Mouse (Mus musculus) kidney, embryonic 16.5 days (tissue): ENCODE measurements around the gene Gkap1. TPM values are rescaled to one million over a fixed set of nuclear protein-coding genes. Genes with fewer than 3 reads are reported as not detected.

Source experiments
- ATAC-seq: fragments of 200-750 bp; cut with Nextera tagmentation; 2 replicates; pipeline ENCODE4 v1.8.0; 2017; ENCODE audit warnings: moderate TSS enrichment; ENCODE audit not compliant: low FRiP score, low TSS enrichment
- H3K27ac ChIP-seq: fragments of 300-500 bp; sonication (generic); 2 replicates; pipeline ENCODE4 v1.5.1; 2014; ENCODE audit warnings: low read length
- H3K27me3 ChIP-seq: fragments of 300-500 bp; sonication (generic); 2 replicates; pipeline ENCODE4 v1.6.1; 2014; ENCODE audit warnings: low read length, control low read depth, mixed read lengths; ENCODE audit not compliant: insufficient read depth
- H3K36me3 ChIP-seq: fragments of 300-500 bp; sonication (generic); 2 replicates; pipeline ENCODE4 v1.6.1; 2014; ENCODE audit warnings: low read length, control low read depth, mixed read lengths; ENCODE audit not compliant: insufficient read depth
- H3K4me1 ChIP-seq: fragments of 300-500 bp; sonication (generic); 2 replicates; pipeline ENCODE4 v1.6.1; 2014; ENCODE audit warnings: low read length, control low read depth, mixed read lengths; ENCODE audit not compliant: insufficient read depth
- H3K4me2 ChIP-seq: fragments of 300-500 bp; sonication (generic); replicated peaks from 2 replicates; pipeline ENCODE4 v1.6.1; 2014; ENCODE audit warnings: low read depth, low read length
- H3K4me3 ChIP-seq: fragments of 300-500 bp; sonication (generic); 2 replicates; pipeline ENCODE4 v1.5.1; 2014; ENCODE audit warnings: mild to moderate bottlenecking, low read length
- H3K9ac ChIP-seq: fragments of 300-500 bp; sonication (generic); replicated peaks from 2 replicates; pipeline ENCODE4 v1.6.1; 2014; ENCODE audit warnings: low read length
- H3K9me3 ChIP-seq: fragments of 300-500 bp; sonication (generic); 2 replicates; pipeline ENCODE4 v1.6.1; 2016; ENCODE audit warnings: low read length, control low read depth
- WGBS: fragments of 180-500 bp; shearing (Covaris S2); extraction: QIAGEN DNeasy Blood & Tissue Kit; methylation state at CpG from one replicate; pipeline ENCODE4 v1.1.7; 2014; 5-methylcytosine and 5-hydroxymethylcytosine counted together
- polyA plus RNA-seq: library from polyadenylated mRNA; unstranded; fragments of >200 nt; fragmentation: Nextera tagmentation; extraction: Ambion mirVana; gene quantifications from 2 replicates; pipeline ENCODE4 v1.2.1, GENCODE M21; 2015

Gkap1 gene
- polyA plus RNA-seq, 1 experiment from 2014 or later = 22.5 TPM

GRCm38 (mm10) chr13:58210441-58210840, 65.1 kb downstream of the Gkap1 start:
- WGBS = 73% methylated on average over 5 of the region's 5 CpGs
- H3K9ac ChIP-seq = no peak overlapping the region
- H3K27ac ChIP-seq = no peak overlapping the region
- H3K4me3 ChIP-seq = no peak overlapping the region
- H3K9me3 ChIP-seq = no peaks in the 10 kb centered on the region
- ATAC-seq = no peak
- H3K36me3 ChIP-seq = no peaks in the 10 kb centered on the region
- no peak overlapping the region for H3K4me2 ChIP-seq
- H3K27me3 ChIP-seq = no peaks in the 10 kb centered on the region
- H3K4me1 ChIP-seq = peaks cover 34% of the 10 kb centered on the region

GRCm38 (mm10) chr13:58206084-58206483, 69.4 kb downstream of the Gkap1 start:
- Histone ChIP-seq H3K36me3 (no peaks in the 10 kb centered on the region), H3K27me3 (no peaks in the 10 kb centered on the region), H3K4me2 (no peak overlapping the region), H3K9me3 (no peaks in the 10 kb centered on the region), H3K27ac (no peak overlapping the region), H3K4me3 (no peak overlapping the region), H3K9ac (no peak overlapping the region), H3K4me1 (peaks cover 5% of the 10 kb centered on the region; the same call in 1 of the 2 replicates)
- ATAC-seq = no peak
- WGBS = 84% methylated on average over 4 of the region's 4 CpGs

- H3K4me1 ChIP-seq = peaks cover 5% of the 10 kb centered on the region; the same call in 1 of the 2 replicates
- 74% methylated on average over 4 of the region's 4 CpGs for WGBS
- no peaks in the 10 kb centered on the region for H3K9me3 ChIP-seq
- H3K9ac ChIP-seq = no peak overlapping the region
- H3K36me3 ChIP-seq = no peaks in the 10 kb centered on the region
- no peak overlapping the region for H3K4me3 ChIP-seq
- ATAC-seq = no peak
- H3K4me2 ChIP-seq = no peak overlapping the region
- H3K27ac ChIP-seq = no peak overlapping the region
- no peaks in the 10 kb centered on the region for H3K27me3 ChIP-seq
Measured at GRCm38 (mm10) chr13:58204986-58205385, 70.5 kb downstream of the Gkap1 start.

GRCm38 (mm10) chr13:58204202-58204601, 71.3 kb downstream of the Gkap1 start:
- H3K4me1 ChIP-seq = peaks cover 5% of the 10 kb centered on the region; the same call in 1 of the 2 replicates
- ATAC-seq = no peak
- no peak overlapping the region for H3K27ac ChIP-seq
- H3K9me3 ChIP-seq = no peaks in the 10 kb centered on the region
- H3K9ac ChIP-seq = no peak overlapping the region
- no peaks in the 10 kb centered on the region for H3K36me3 ChIP-seq
- H3K4me3 ChIP-seq = no peak overlapping the region
- no peaks in the 10 kb centered on the region for H3K27me3 ChIP-seq
- WGBS = 97% methylated on average over 3 of the region's 3 CpGs
- no peak overlapping the region for H3K4me2 ChIP-seq

- Histone ChIP-seq H3K27ac (no peak overlapping the region), H3K4me2 (no peak overlapping the region), H3K36me3 (peaks cover 4% of the 10 kb centered on the region; the same call in 1 of the 2 replicates), H3K4me3 (no peak overlapping the region), H3K4me1 (0 out of 2 replicates have a peak, but pooled peaks cover 3% of the 10 kb centered on the region), H3K9ac (no peak overlapping the region), H3K27me3 (no peaks in the 10 kb centered on the region), H3K9me3 (no peaks in the 10 kb centered on the region)
- WGBS = 88% methylated on average over 1 of the region's 1 CpGs
- no peak for ATAC-seq
Measured at GRCm38 (mm10) chr13:58202903-58203302, 72.6 kb downstream of the Gkap1 start.

- ATAC-seq = no peak
- no peak overlapping the region for H3K4me3 ChIP-seq
- H3K27ac ChIP-seq = no peak overlapping the region
- no peak overlapping the region for H3K4me2 ChIP-seq
- no peaks in the 10 kb centered on the region for H3K27me3 ChIP-seq
- H3K9ac ChIP-seq = no peak overlapping the region
- 95% methylated on average over 3 of the region's 3 CpGs for WGBS
- peaks cover 13% of the 10 kb centered on the region for H3K36me3 ChIP-seq
- H3K4me1 ChIP-seq = 0 out of 2 replicates have a peak, but pooled peaks cover 4% of the 10 kb centered on the region
- no peaks in the 10 kb centered on the region for H3K9me3 ChIP-seq
Measured at GRCm38 (mm10) chr13:58201908-58202307, 73.6 kb downstream of the Gkap1 start.

GRCm38 (mm10) chr13:58201343-58201742, 74.2 kb downstream of the Gkap1 start:
- H3K27me3 ChIP-seq = no peaks in the 10 kb centered on the region
- H3K9ac ChIP-seq = no peak overlapping the region
- no peaks in the 10 kb centered on the region for H3K9me3 ChIP-seq
- WGBS = 82% methylated on average over 6 of the region's 6 CpGs
- no peak overlapping the region for H3K27ac ChIP-seq
- no peak overlapping the region for H3K4me3 ChIP-seq
- H3K4me1 ChIP-seq = 0 out of 2 replicates have a peak, but pooled peaks cover 4% of the 10 kb centered on the region
- H3K4me2 ChIP-seq = no peak overlapping the region
- H3K36me3 ChIP-seq = peaks cover 15% of the 10 kb centered on the region
- ATAC-seq = no peak

- no peak for ATAC-seq
- Histone ChIP-seq H3K36me3 (peaks cover 23% of the 10 kb centered on the region), H3K27me3 (no peaks in the 10 kb centered on the region), H3K4me3 (no peak overlapping the region), H3K9me3 (no peaks in the 10 kb centered on the region), H3K4me1 (0 out of 2 replicates have a peak, but pooled peaks cover 4% of the 10 kb centered on the region), H3K4me2 (no peak overlapping the region), H3K27ac (no peak overlapping the region), H3K9ac (no peak overlapping the region)
- WGBS = 71% methylated on average over 7 of the region's 7 CpGs
Measured at GRCm38 (mm10) chr13:58197981-58198640, 77.4 kb downstream of the Gkap1 start.

GRCm38 (mm10) chr13:58197211-58197610, 78.3 kb downstream of the Gkap1 start:
- Histone ChIP-seq H3K4me1 (0 out of 2 replicates have a peak, but pooled peaks cover 4% of the 10 kb centered on the region), H3K27ac (no peak overlapping the region), H3K36me3 (peaks cover 28% of the 10 kb centered on the region), H3K9me3 (no peaks in the 10 kb centered on the region), H3K27me3 (no peaks in the 10 kb centered on the region), H3K4me3 (no peak overlapping the region), H3K9ac (no peak overlapping the region), H3K4me2 (no peak overlapping the region)
- 73% methylated on average over 3 of the region's 3 CpGs for WGBS
- no peak for ATAC-seq

- Histone ChIP-seq H3K9me3 (no peaks in the 10 kb centered on the region), H3K9ac (no peak overlapping the region), H3K4me1 (0 out of 2 replicates have a peak, but pooled peaks cover 4% of the 10 kb centered on the region), H3K27ac (no peak overlapping the region), H3K4me2 (no peak overlapping the region), H3K36me3 (peaks cover 46% of the 10 kb centered on the region), H3K4me3 (no peak overlapping the region), H3K27me3 (no peaks in the 10 kb centered on the region)
- ATAC-seq = no peak
- 82% methylated on average over 3 of the region's 3 CpGs for WGBS
Measured at GRCm38 (mm10) chr13:58194908-58195307, 80.6 kb downstream of the Gkap1 start.
